Mouse (Mus musculus): ENCODE measurements at regions not wholly inside any gene's neighbourhood (a gene's known extent, or its start where the extent isn't known, plus 50 kb on each side); places are given as distances from the start of the nearest gene placed in this dataset.
"Not testable (repeated sequence)": the region's sequence is repeated elsewhere in the genome, so short reads cannot be mapped to it uniquely, and the experiment has no call there.

DNA sequence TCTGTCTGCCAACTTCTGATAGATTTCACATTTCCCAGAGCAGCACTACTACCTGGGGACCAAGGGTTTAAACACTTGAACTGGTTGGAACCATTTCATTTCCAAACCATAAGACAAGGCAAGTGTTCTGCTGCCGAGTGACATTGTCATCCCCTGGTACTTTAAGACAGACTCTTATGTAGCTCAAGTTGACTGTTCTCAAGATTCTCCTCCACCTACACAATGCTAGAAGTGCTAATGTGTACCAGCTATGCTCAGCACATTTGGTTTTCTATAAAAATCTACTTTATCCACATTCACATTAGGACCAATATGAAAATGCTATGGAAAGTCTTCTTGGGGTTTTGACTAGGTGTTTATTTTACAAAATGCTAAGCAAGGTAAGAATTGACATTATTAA is 357.3 kb downstream of the Trib2 start:
- Histone ChIP-seq H3K4me1 (replicated peaks; ENCODE audit: control insufficient read depth, insufficient read depth, low read length) (no peaks in the 10 kb centered on the region), H3K36me3 (ENCODE audit: control insufficient read depth, insufficient read depth, low read length) (no peaks in the 10 kb centered on the region), H3K4me2 (replicated peaks; ENCODE audit: low read depth, low read length) (no peak overlapping the region), H3K27me3 (ENCODE audit: control insufficient read depth, insufficient read depth, low read length) (no peaks in the 10 kb centered on the region), H3K9ac (ENCODE audit: low read depth, low read length) (no peak overlapping the region), H3K4me3 (ENCODE audit: low read depth, low read length) (no peak overlapping the region), H3K27ac (ENCODE audit: low read depth, low read length) (no peak overlapping the region), H3K9me3 (ENCODE audit: control insufficient read depth, low read length) (no peaks in the 10 kb centered on the region)
- 83% methylated on average over 1 of the region's 1 CpGs for WGBS
- no peak for ATAC-seq (ENCODE audit: low FRiP score)
- DNase-seq (ENCODE audit: low spot score), result no peak

DNA sequence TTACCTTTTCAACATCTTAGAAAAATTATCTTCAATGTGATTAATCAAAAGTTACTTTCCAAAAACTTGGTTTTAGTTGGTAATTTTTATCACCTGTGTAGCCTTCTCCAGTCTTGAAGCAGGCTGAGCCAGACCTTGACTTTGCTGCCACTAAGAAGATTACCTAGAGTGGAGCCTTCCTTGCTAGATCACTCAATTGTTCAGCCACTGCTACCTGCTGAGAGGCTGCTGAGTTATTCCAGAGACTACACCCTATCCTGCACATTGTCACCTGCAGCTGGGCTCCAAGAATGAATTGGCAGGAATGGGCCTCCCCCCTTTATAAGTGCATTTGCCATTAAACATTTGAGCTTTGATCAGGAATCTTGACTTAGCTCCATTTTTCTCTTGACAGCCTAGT is 360.4 kb downstream of the Trib2 start:
- not testable (repeated sequence) for H3K4me2 ChIP-seq (replicated peaks; ENCODE audit: low read depth, low read length); H3K4me3 ChIP-seq (ENCODE audit: low read depth, low read length); H3K4me1 ChIP-seq (replicated peaks; ENCODE audit: control insufficient read depth, insufficient read depth, low read length); H3K27me3 ChIP-seq (ENCODE audit: control insufficient read depth, insufficient read depth, low read length); H3K9ac ChIP-seq (ENCODE audit: low read depth, low read length); H3K27ac ChIP-seq (ENCODE audit: low read depth, low read length); ATAC-seq (ENCODE audit: low FRiP score); H3K36me3 ChIP-seq (ENCODE audit: control insufficient read depth, insufficient read depth, low read length); H3K9me3 ChIP-seq (ENCODE audit: control insufficient read depth, low read length); DNase-seq (ENCODE audit: low spot score)

DNA sequence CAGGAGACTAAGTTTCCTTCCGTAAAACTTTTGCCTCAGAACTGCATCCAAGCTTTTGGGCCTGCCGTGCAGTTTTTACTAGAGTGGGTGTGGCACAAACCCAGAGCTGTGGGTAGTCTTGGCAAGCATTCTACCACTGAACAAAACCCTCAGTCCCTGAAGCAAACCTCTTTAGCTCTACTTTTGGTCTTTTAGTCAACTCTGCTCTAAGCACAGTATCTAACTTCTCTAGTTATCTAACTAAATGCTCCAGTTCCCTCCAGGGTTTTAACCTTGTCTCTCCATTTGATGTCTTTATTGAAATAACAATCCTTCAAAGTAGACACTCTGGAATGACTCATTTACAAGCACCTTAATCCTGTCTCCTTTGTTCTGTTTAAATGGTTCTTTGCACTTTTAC is 361.0 kb downstream of the Trib2 start:
- H3K27me3 ChIP-seq (ENCODE audit: control insufficient read depth, insufficient read depth, low read length), result no peaks in the 10 kb centered on the region
- no peak overlapping the region for H3K9ac ChIP-seq (ENCODE audit: low read depth, low read length)
- DNase-seq (ENCODE audit: low spot score) (no peak), ATAC-seq (ENCODE audit: low FRiP score) (no peak)
- no peaks in the 10 kb centered on the region for H3K36me3 ChIP-seq (ENCODE audit: control insufficient read depth, insufficient read depth, low read length)
- no peak overlapping the region for H3K27ac ChIP-seq (ENCODE audit: low read depth, low read length)
- no peak overlapping the region for H3K4me2 ChIP-seq (replicated peaks; ENCODE audit: low read depth, low read length)
- no peaks in the 10 kb centered on the region for H3K9me3 ChIP-seq (ENCODE audit: control insufficient read depth, low read length)
- H3K4me1 ChIP-seq (replicated peaks; ENCODE audit: control insufficient read depth, insufficient read depth, low read length), result no peaks in the 10 kb centered on the region
- WGBS, result 90% methylated on average over 2 of the region's 2 CpGs
- H3K4me3 ChIP-seq (ENCODE audit: low read depth, low read length), result no peak overlapping the region

DNA sequence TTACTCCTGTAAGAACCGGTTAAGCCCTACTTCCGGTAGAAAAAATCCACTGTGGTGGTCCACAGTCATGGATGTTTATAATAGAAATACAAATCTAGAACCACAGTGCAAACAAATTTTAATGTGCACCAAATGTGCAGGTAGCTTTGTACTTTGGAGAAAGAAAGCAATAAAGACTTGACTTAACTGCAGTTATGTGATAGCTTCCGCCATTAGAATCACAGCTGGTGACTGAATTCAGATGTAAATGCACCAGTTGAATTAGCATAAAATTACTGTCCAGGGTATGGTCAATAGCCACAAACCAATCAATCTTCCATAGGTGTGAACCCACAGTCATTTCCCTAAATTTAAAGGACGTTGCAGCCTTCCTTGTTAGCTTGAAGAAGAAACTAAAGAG is 367.2 kb downstream of the Trib2 start:
- Histone ChIP-seq H3K27ac (ENCODE audit: low read depth, low read length) (no peak overlapping the region), H3K9me3 (ENCODE audit: control insufficient read depth, low read length) (no peaks in the 10 kb centered on the region), H3K9ac (ENCODE audit: low read depth, low read length) (no peak overlapping the region), H3K27me3 (ENCODE audit: control insufficient read depth, insufficient read depth, low read length) (no peaks in the 10 kb centered on the region), H3K4me1 (replicated peaks; ENCODE audit: control insufficient read depth, insufficient read depth, low read length) (no peaks in the 10 kb centered on the region), H3K4me2 (replicated peaks; ENCODE audit: low read depth, low read length) (no peak overlapping the region), H3K36me3 (ENCODE audit: control insufficient read depth, insufficient read depth, low read length) (no peaks in the 10 kb centered on the region), H3K4me3 (ENCODE audit: low read depth, low read length) (no peak overlapping the region)
- no peak for DNase-seq (ENCODE audit: low spot score)
- WGBS, result 76% methylated on average over 4 of the region's 4 CpGs
- no peak for ATAC-seq (ENCODE audit: low FRiP score)

DNA sequence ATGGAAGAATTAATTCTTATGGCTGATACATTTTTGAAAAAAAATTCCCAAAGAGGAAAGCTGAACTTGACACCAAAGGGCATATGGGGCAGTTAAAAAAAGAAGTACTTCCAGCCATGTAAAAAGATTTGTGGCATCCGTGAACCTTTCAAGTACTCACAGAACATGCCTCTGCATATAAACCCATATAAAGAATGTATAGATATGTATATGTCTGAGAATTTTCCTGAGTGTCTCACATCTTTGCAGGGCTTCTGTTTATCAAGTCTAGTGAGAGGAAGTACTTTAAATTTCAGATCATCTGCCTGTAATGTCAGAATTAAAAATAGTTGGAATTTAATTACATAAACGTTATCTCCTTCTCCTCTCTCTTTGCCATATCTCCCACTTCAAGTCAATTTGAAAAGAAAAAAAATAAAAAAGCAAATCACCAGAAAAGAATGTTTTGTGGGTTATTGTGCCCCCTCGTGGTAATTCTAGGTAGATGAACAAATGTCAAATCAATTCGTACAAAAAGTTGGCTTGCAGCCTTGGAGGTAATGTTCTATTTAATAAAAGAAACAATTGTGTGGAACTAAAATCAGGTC is 400.4 kb downstream of the Trib2 start:
- no peak overlapping the region for H3K27ac ChIP-seq (ENCODE audit: low read depth, low read length)
- peak; percentile 61 for DNase-seq (ENCODE audit: low spot score)
- no peaks in the 10 kb centered on the region for H3K4me1 ChIP-seq (replicated peaks; ENCODE audit: control insufficient read depth, insufficient read depth, low read length)

DNA sequence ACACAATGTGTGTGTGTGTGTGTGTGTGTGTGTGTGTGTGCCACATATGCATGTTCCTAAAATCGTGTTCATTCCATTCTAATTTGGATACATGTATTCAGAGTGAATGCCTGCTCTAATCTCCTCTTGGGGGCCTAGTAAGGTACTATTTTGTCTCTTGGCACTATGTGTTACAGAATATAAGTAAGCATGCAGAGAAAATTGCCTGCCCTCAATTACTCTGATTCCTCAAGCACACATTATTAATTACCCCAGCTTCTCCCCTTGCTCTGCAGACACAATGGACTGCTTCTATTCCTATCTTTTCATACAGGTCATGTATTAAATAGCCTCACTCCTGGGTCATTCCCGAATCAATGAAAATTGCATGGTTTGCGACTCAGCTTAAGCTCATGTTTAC is 406.3 kb downstream of the Trib2 start:
- H3K4me3 ChIP-seq (ENCODE audit: low read depth, low read length), result no peak overlapping the region
- H3K4me2 ChIP-seq (replicated peaks; ENCODE audit: low read depth, low read length), result no peak overlapping the region
- H3K27me3 ChIP-seq (ENCODE audit: control insufficient read depth, insufficient read depth, low read length), result no peaks in the 10 kb centered on the region
- 66% methylated on average over 3 of the region's 3 CpGs for WGBS
- no peak overlapping the region for H3K9ac ChIP-seq (ENCODE audit: low read depth, low read length)
- no peaks in the 10 kb centered on the region for H3K4me1 ChIP-seq (replicated peaks; ENCODE audit: control insufficient read depth, insufficient read depth, low read length)
- DNase-seq (ENCODE audit: low spot score) (no peak), ATAC-seq (ENCODE audit: low FRiP score) (peak; percentile 66)
- no peak overlapping the region for H3K27ac ChIP-seq (ENCODE audit: low read depth, low read length)
- no peaks in the 10 kb centered on the region for H3K9me3 ChIP-seq (ENCODE audit: control insufficient read depth, low read length)
- H3K36me3 ChIP-seq (ENCODE audit: control insufficient read depth, insufficient read depth, low read length), result no peaks in the 10 kb centered on the region

More for the DNA sequence above, 400.4 kb downstream of the Trib2 start:
- no peak overlapping the region for H3K4me2 ChIP-seq (replicated peaks; ENCODE audit: low read depth, low read length)
- no peak overlapping the region for H3K9ac ChIP-seq (ENCODE audit: low read depth, low read length)
- H3K4me3 ChIP-seq (ENCODE audit: low read depth, low read length), result no peak overlapping the region
- WGBS, result 19% methylated on average over 4 of the region's 4 CpGs
- no peaks in the 10 kb centered on the region for H3K27me3 ChIP-seq (ENCODE audit: control insufficient read depth, insufficient read depth, low read length)
- no peak for ATAC-seq (ENCODE audit: low FRiP score)
- H3K9me3 ChIP-seq (ENCODE audit: control insufficient read depth, low read length), result no peaks in the 10 kb centered on the region
- H3K36me3 ChIP-seq (ENCODE audit: control insufficient read depth, insufficient read depth, low read length), result no peaks in the 10 kb centered on the region

GRCm38 (mm10) chr12:15407577-15407976 is 409.1 kb downstream of the Trib2 start:
- H3K9ac ChIP-seq (ENCODE audit: low read depth, low read length); H3K9me3 ChIP-seq (ENCODE audit: control insufficient read depth, low read length); H3K36me3 ChIP-seq (ENCODE audit: control insufficient read depth, insufficient read depth, low read length); H3K27ac ChIP-seq (ENCODE audit: low read depth, low read length); H3K4me2 ChIP-seq (replicated peaks; ENCODE audit: low read depth, low read length); H3K27me3 ChIP-seq (ENCODE audit: control insufficient read depth, insufficient read depth, low read length); H3K4me3 ChIP-seq (ENCODE audit: low read depth, low read length); DNase-seq (ENCODE audit: low spot score); H3K4me1 ChIP-seq (replicated peaks; ENCODE audit: control insufficient read depth, insufficient read depth, low read length); ATAC-seq (ENCODE audit: low FRiP score): not testable (repeated sequence)
- 82% methylated on average over 3 of the region's 3 CpGs for WGBS

DNA sequence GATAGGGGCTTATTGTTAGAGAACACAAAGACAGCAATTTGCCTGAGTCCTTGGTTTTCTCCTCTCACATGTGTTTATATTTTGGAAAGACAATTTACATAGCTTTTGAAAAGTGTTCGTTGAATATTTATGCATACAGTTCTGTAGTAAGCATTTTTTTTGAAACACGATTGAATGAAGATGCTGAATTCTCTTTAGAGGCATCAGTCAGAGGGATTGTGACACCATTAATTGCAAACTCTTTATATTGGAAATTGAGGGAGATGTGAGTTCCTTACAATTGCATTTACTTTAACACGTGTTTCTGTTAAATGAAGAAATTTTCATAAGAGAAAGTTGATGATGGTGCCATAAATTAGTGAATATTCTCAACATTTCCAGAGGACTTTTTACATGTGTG is 424.1 kb downstream of the Trib2 start:
- no peak overlapping the region for H3K4me2 ChIP-seq (replicated peaks; ENCODE audit: low read depth, low read length)
- no peak overlapping the region for H3K27ac ChIP-seq (ENCODE audit: low read depth, low read length)
- DNase-seq (ENCODE audit: low spot score), result no peak
- H3K36me3 ChIP-seq (ENCODE audit: control insufficient read depth, insufficient read depth, low read length), result no peaks in the 10 kb centered on the region
- H3K4me1 ChIP-seq (replicated peaks; ENCODE audit: control insufficient read depth, insufficient read depth, low read length), result no peaks in the 10 kb centered on the region
- no peaks in the 10 kb centered on the region for H3K27me3 ChIP-seq (ENCODE audit: control insufficient read depth, insufficient read depth, low read length)
- no peak overlapping the region for H3K4me3 ChIP-seq (ENCODE audit: low read depth, low read length)
- H3K9me3 ChIP-seq (ENCODE audit: control insufficient read depth, low read length), result no peaks in the 10 kb centered on the region
- ATAC-seq (ENCODE audit: low FRiP score), result no peak
- WGBS, result 81% methylated on average over 3 of the region's 3 CpGs
- no peak overlapping the region for H3K9ac ChIP-seq (ENCODE audit: low read depth, low read length)

- WGBS, result 78% methylated on average over 1 of the region's 1 CpGs
- DNase-seq (ENCODE audit: low spot score) (no peak), ATAC-seq (ENCODE audit: low FRiP score) (no peak)
- Histone ChIP-seq H3K9ac (ENCODE audit: low read depth, low read length) (no peak overlapping the region), H3K36me3 (ENCODE audit: control insufficient read depth, insufficient read depth, low read length) (no peaks in the 10 kb centered on the region), H3K4me2 (replicated peaks; ENCODE audit: low read depth, low read length) (no peak overlapping the region), H3K27ac (ENCODE audit: low read depth, low read length) (no peak overlapping the region), H3K4me1 (replicated peaks; ENCODE audit: control insufficient read depth, insufficient read depth, low read length) (no peaks in the 10 kb centered on the region), H3K27me3 (ENCODE audit: control insufficient read depth, insufficient read depth, low read length) (no peaks in the 10 kb centered on the region), H3K4me3 (ENCODE audit: low read depth, low read length) (no peak overlapping the region), H3K9me3 (ENCODE audit: control insufficient read depth, low read length) (no peaks in the 10 kb centered on the region)
Measured at GRCm38 (mm10) chr12:15388574-15388973, 428.1 kb downstream of the Trib2 start.
